Mouse (Mus musculus): ENCODE results near the gene Rimbp2.

GRCm38 (mm10) chr5:128781621-128782020, 171.7 kb downstream of the Rimbp2 start:
- TF ChIP-seq CTCF (IDR thresholded peaks at IDR 0.05; ENCODE audit: low read depth, low read length), result no peak
- no peak for TF ChIP-seq POLR2A (IDR thresholded peaks at IDR 0.05; ENCODE audit: extremely low read depth, insufficient read depth, low read length)

All from liver, adult 2 months (tissue).